Mouse (Mus musculus) left cerebral cortex, postnatal 10 days (tissue): Measurements from ENCODE around the gene Irf2. TPM values are rescaled to one million over a fixed set of nuclear protein-coding genes. Genes with fewer than 3 reads are reported as not detected.
A peak's percentile ranks its signal among the peaks of the same experiment; 100 is the strongest.
"Not testable (repeated sequence)": the region's sequence is repeated elsewhere in the genome, so short reads cannot be mapped to it uniquely, and the experiment has no call there.

ENCODE experiments used
- DNase-seq, 2 experiments: peaks; one replicate each; pipeline ENCODE4 v3.0.0; 2021 to 2022; ENCODE audit warnings: low spot score in 2 of 2, mixed read lengths in 1 of 2; ENCODE audit errors: extremely low spot score in 1 of 2
- intact Hi-C: fragments of 180-260 bp; cut with DNase I; formaldehyde crosslinking; loops from one replicate; pipeline ENCODE4 v1.15.1; 2025
- total RNA-seq, 2 experiments: library from RNA; stranded (reverse); gene quantifications; 2 replicates each; pipeline ENCODE4 v1.2.3; 2021

Gene Irf2
- total RNA-seq, 2 experiments from 2014 or later = 30.3 to 36.5 TPM

DNA sequence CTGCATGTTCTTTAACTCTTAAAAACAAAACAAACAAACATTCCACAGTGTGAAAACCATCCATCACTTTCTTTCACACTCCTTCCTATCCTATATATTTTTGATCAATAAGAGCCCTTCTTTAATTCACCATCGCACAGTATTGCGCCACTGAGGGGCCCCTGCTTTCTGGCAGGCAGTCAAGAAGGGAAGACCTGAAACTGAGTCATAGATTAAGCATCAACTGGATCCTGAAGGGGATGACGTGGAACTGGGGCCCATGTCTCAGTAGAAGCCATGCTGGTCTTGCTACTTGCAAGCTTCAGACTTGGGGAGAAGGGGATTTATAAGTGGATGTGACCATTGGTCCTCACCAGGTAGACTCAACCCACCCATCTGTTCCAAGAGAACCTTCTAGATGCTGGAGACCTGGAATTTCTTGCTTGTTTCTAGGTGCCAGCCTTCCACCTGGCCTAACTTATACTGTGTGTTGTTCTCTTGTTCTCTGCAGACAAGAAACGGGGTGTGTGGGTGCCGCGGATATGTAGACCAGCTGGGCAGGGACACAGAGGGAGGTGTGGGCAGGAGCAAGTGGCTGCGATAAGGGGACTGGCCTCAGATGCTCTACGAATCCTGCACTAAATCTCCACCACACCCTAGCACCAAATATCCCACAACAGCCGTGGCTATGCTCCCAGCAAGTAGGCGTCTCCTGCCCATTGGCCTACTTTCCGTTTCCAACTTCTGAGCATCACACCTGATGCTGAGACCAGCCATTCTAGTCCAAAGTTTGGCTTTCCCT is 18.3 kb upstream of the Irf2 start:
- no peak for DNase-seq
- intact Hi-C loops = no loop called here

DNA sequence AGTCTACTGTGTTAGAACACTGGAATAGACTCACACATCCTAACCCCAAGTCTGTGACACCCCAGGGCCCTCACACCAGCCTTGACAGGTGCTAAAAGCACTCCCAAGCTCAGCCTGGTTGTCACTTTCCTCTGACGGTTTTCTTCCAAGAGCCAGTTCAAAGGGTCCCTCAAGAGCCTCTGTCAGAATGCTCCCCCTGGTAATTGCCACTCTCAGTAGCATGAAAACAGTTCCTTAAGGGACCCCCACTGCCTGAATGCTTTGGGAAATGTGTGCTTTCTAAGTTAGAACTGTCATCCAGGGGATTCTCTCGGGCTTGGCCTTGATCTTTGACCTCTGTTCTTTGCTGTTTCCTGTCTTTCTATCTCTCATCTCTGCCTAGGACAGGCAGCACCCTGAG is 17.0 kb upstream of the Irf2 start:
- intact Hi-C loops = no loop called here
- DNase-seq = no peak

DNA sequence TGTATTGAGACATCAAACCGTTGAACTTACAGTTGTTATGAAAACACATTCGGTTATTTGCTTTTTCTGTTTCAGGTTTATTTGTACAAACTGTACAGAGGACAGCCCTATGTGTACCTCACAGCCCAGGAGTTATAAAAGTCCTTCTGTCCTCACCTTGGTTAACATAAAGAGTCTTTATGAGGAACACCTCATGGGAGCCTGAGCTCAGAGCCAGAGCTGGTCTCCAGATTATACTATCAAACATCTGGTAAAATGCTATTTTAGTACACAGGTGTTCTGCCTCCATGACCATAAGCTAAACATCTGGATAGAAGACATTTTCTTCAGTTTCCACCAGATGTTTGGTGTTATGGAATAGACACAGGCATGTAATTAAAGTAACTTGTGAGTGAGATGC is 13.1 kb upstream of the Irf2 start:
- intact Hi-C loops = no loop called here
- no peak for DNase-seq

DNA sequence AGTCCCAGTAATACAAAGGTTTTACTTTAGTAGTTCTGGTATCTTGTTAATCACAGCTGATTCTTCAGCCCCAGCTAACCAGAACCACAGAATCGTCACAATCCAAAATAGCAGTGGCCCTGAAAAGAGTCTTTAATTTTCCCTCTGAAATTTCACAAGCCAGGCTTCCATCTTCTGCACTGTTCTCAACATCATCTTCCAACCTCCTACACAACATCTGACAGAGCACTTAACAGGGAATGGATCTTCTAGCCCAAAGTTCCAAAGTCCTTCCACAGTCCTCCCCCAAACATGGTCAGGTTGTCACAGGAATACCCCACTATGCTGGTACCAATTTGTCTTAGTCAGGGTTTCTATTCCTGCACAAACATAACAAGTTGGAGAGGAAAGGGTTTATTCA is 9.9 kb upstream of the Irf2 start:
- DNase-seq, intact Hi-C loops: not testable (repeated sequence)

DNA sequence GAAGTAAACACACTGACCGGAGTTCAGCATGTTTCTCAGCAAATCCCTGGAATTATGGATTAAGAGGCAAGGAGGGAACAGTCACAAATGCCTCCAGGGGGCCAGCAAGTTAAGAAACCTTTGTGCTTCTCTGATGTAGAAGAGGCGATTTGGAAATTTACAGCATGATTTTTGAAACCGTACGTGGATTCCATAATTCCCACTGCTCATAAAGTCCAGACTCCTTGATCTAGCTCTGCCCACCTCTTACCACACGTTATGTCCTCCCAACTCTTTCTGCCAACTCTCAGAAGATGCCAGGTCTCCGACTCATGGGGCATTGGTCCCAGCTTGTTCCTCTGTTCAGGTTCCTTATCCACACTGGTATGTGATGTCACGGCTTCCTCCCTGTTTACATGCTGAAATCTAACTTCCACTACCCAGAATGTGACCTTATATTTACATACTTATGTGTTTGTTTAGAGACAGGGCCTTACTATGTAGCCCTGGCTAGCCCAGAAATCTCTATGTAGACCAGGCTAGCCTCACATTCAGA is 7.1 kb upstream of the Irf2 start:
- no peak for DNase-seq
- intact Hi-C loops = no loop called here

DNA sequence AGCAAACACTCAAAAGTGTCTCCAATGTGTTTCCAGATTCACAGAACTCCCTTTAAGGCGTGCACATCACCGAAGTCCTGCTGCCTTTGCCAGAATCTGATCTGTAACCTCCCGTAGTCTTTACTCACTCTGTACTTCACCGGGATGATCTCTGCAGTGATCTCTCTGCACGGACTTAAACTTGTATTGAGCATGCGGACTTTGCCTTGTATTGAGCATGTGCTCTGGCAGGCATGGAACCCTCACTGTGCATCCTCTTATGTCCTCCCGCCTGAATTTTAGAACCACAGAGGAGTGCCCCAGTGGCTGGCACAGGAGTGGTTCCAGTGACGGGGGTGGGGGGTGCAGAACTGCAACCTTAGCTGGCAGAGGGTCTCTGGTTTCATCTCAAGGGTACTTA is 5.9 kb upstream of the Irf2 start:
- no peak for DNase-seq
- intact Hi-C loops = no loop called here

DNA sequence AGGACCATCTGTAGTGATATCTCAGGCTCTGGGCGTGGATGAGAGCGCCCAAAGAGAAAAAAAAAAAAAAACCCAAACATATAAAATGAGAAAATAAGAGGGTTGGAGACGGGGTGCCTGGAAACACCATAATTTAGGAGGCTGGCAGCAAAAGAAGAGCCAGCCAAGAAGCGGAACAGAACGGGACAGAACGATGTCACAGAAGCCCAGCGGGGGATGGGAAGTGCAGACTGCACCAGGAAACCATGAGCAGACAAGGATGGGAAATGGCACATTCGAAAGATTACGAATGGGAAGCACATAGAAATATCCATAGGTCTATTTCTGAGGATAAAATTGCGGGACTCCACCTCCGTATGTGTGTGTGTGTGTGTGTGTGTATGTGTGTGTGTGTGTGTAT is 4.0 kb upstream of the Irf2 start:
- intact Hi-C loops = loop anchor here (5.0 kb wide), 2 partner anchors 48 to 202 kb away; no protein-coding TSS in a partner anchor
- peak in 1 of 2 experiments; percentile 42 for DNase-seq

DNA sequence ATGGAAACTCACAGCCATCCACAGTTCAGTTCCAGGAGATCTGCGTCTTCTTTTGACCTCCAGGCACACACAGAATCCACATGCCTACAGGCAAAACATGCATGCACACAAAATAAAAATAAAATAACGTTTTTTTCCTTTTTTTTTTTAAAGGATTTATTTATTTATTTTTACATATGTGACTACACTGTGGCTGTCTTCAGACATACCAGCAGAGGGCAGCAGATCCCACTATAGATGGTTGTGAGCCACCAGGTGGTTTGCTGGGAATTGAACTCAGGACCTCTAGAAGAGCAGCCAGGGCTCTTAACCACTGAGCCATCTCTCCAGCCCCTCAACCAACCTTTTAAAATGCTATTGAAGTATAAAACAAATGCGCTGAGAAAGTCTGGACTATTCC is 3.3 kb upstream of the Irf2 start:
- intact Hi-C loops = loop anchor here (5.0 kb wide), 2 partner anchors 49 to 201 kb away; no protein-coding TSS in a partner anchor

DNA sequence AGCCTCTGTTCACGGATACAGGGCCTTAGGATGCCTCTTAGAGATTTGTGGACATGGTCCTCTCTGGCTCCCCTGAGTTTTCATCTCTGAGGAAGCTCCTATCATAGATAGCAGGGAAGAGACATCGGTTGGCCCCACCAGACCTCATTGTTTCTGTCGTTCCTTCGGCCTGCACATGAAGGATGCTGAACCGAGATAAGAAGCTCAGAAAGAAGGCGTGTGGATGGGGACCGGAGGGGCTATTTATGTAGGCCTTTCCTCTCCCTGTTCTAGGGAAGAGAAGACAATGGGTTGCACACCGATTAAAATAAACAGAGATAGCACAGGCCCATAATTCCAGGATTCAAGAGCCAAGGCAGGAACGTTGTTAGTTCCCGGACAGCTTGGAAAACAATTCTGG is 2.1 kb upstream of the Irf2 start:
- intact Hi-C loops = loop anchor here (5.0 kb wide), 2 partner anchors 50 to 200 kb away; no protein-coding TSS in a partner anchor
- no peak for DNase-seq

More for the DNA sequence above, 3.3 kb upstream of the Irf2 start:
- no peak for DNase-seq

DNA sequence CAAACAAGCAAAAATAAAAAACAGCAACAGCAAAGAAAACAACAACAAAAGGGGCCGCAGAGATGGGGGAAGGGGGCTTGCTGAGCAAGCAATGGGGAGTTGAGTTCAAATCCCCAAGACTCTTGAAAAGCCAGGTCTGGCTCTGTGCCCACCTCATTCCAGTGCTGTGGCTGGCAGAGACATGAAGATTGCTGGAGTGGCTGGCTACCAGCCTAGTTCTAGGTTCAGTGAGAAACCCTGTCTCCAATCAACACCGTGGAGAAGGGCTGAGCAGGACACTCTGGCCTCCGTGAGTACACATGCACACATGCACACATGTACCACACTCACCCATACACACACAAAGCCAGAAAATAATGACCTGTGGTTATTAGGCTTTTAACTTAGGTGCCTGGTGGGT is 1.6 kb upstream of the Irf2 start:
- peak; percentile 20 to 57 for DNase-seq

DNA sequence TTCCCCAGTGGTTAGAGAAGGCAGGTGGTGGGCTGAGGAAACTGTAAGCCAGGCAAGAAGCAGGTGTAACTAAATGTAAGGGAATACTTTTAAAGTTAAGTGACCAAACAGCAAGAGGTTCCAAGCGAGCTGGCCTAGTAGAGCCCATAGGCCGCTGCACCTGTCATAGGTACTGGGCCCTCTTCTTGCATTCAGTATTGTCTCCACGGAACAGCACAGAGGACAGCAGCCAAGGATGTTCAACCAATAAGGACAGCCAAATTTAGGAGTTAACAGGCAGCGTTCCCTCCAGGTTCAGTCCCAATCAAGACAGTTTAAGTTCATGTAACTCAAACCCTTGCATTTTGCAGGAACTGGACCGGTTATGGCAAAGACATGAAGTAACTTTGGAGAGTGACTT is 931 bp upstream of the Irf2 start:
- DNase-seq = no peak
- intact Hi-C loops = loop anchor here (5.0 kb wide), 2 partner anchors 51 to 199 kb away; no protein-coding TSS in a partner anchor

More for the DNA sequence above, 1.6 kb upstream of the Irf2 start:
- intact Hi-C loops = loop anchor here (5.0 kb wide), 2 partner anchors 51 to 199 kb away; no protein-coding TSS in a partner anchor

DNA sequence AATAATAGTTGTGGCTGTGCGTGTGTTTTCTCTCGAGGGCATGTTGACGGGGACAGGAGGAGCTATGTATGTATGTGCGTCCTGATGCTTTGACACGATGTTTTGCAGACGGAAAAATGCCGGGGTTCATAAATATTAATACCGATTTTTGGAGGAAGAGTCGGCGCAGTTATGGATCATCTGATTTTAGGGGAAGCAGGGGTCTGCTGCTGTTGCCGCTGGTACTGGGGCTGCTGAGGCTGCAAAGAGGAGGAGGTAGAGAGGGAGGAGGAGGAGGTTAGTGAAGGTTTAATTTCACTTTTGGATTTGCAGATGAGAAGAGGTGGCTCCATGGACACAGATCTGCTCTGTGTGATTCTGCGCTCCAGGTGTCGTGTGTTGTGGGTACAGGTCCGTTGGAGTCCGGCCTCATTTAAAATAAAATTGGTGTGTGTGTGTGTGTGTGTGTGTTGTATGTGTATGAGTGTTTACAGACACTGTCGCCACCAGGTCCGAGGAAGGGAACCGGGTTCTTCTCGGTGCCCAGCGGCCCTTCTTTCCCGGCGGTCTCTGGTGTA is 502 bp downstream of the Irf2 start:
- peak in 1 of 2 experiments; percentile 18 for DNase-seq
- intact Hi-C loops = loop anchor here (5.0 kb wide), 3 partner anchors 53 to 197 kb away; no protein-coding TSS in a partner anchor

DNA sequence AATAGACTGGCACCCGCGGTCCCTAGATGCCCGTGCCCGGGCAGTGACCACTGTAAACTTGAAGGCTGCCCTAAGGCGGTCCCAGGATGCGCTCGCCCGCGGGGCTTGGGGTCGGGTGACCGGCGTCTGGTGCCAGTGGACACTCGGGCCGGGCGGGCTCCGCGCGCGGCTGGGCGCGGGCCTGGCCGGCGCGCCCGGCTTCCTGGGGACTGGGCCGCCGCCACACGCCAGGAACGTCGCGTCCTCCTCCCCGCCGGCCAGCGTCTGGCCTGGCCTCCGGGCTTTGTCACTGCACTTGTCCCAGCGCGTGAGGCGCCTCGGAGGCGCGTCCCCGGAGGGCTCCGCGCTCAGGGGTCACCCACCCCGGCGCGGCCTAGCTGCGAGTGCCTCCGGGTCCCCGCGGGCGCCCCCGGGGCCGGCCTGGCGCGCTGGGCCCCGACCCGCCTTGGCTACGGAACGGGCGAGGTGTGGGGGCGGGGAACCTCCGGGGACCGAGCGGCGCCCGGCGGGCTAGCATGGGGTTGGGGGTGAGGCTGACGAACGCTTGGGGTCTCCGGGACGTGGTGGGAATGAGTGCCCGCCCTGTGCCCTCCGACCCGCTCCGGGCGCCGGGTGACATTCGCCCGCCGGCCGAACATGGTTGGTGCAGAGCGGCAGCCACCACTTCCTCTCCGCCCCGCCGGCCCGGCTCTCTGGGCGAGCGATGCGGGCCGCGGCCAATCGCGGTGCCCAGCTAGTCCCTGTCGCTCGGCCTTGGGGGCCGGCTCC is 1.2 kb downstream of the Irf2 start:
- DNase-seq = peak; percentile 41 to 87
- intact Hi-C loops = loop anchor here (5.0 kb wide), 1 partner anchor 62 kb away; no protein-coding TSS in a partner anchor

DNA sequence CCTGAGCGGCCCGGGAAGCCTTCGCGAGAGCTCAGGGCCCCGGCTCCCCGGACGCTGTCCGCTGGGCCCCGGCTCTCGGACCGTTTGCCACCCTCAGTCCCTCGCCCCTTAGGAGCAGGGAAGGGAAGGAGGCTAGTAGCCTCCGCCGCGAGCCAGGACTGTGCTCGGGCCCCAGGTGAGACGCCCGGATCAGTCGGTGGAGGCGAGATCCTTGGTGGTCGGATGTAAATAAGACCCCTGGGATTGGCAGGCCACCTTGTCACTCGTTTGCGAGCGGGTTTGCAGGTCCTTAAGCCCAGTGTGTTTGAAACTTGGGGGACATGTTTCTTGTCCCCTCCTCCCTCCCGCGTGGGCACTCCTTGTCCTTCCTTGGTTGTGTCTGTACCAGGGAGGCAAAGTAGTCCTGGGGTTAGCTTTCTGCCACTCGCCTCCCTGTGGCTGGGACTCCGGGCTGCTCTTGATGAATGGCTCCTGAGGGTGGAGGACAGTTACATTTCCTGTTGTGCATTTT is 1.8 kb downstream of the Irf2 start:
- peak; percentile 47 to 68 for DNase-seq
- intact Hi-C loops = loop anchor here (5.0 kb wide), 1 partner anchor 61 kb away; no protein-coding TSS in a partner anchor

DNA sequence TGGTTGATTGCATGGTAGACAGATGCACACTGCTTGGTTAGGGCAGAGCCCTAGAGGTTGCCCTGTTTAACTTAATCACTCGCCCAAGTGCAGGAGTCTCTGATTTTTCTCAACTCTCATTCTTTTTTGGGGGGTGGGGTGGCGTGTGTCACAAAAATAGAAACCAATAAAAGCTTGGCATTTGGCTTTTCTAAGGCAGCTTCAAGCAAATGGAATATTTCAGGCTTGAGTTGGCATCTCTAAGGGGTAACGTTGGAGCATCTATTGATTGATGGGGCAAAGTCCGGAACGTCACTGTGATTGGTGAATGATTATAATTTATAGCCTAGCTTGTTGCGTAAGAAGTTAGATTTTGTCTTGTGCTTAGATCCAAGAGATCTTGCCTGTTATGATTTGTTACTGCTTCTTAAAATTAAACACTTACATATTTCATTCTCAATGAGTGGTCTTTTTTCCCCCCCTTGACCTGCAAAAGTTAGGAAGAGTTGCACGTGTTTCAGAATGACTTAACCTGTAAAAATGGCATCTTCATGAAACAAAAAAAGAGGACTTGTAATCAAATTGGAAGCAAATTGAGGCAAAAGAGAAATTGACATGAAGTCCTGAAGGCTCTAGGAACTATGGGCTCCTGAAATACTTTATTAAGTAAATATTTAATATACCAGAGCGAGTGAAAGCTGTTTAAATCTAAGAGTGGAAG is 2.6 kb downstream of the Irf2 start:
- DNase-seq = no peak
- intact Hi-C loops = loop anchor here (5.0 kb wide), 1 partner anchor 60 kb away; no protein-coding TSS in a partner anchor

DNA sequence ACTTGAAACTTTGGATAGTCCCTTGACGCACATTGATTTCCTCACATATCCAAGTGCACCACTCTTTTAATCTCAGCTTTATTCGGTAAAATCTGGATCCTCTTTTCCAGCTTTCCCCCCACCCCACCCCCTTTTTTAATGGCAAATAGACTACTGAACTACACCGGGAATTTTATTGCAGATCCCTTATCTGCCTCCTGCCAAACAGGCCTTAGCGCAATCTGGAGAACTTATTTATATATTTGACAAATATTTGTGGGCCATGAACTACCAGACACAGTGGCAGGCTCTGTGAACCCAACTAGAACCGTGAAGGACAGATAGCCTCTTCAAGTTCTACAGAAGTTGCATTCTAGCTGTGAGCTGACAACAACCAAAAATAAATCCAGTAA is 3.2 kb downstream of the Irf2 start:
- DNase-seq = no peak
- intact Hi-C loops = loop anchor here (5.0 kb wide), 1 partner anchor 60 kb away; no protein-coding TSS in a partner anchor

DNA sequence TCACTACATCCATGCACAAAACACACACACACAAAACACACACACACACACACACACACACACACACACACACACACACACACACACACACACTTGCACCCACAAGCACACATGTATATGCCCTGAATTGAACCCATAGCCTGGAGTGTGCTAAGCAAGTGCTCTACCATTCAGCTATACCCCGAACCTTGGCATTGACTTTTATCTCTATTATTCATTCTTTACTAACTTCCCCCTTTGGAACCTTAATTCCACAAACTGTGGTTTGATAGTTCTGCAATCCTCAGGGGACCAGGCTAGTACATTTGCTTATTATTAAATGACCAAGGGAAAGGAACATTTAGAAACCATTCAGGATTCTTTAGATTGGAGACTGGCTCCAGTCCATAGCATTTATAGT is 5.9 kb downstream of the Irf2 start:
- intact Hi-C loops = no loop called here
- no peak for DNase-seq

DNA sequence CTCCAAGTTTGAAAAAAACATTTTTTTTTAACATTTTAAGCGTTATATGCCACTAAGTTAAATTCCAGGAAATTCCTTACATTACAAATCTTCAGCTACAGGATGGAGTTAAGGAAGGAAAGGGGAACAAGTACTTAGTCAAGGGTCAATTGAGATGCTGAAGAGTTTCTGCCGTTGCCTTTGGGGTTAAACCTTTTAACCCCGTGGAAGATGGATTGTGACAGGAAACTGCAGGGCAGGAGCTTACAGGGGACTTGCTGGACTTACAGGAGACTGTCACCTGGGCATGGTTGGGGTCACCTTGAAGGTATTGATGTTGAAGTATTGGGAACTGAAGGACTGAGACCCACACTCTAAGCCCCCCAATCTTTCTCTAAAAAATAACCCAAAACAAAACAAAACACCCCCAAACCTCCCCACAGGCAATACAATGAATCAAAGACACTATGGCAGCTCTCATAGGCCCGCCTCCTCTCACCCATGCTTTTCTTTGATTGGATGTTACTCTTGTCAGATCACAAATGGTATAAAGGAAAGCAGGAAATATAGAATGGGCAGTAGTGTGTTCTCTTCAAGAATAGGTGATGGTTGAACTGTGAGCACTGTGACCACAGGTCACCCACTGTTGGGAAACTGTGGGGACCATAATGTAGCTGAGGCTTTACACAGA is 7.9 kb downstream of the Irf2 start:
- no peak for DNase-seq
- intact Hi-C loops = no loop called here
